ENCODE assay signal across 14 mouse cellular contexts in genomic region chr4:32413063-32413462, GRCm38 (mm10).
DNase-seq lines count a peak whose midpoint lies in the region; ATAC-seq and TF ChIP-seq lines count a peak whose summit lies in the region.
"Had no signal": no experiment of that assay in that cellular context is flagged by ENCODE, and none has a peak within 500 bp of the region (broad histone marks: within the 10 kb centered on the region; RNA-seq: fewer than 3 reads in every experiment).

No protein-coding gene starts in this region.

- H3K4me3 ChIP-seq in forebrain, embryonic 12.5 days (replicated peaks): no peak overlapping the region
- H3K4me3 ChIP-seq in forebrain, embryonic 10.5 days: no peak overlapping the region
- no peak overlapping the region for H3K4me3 ChIP-seq in lung, postnatal 0 days (ENCODE audit: low read depth, low read length)
- H3K4me3 ChIP-seq in limb, embryonic 10.5 days: no peak overlapping the region
- H3K4me3 ChIP-seq: erythroblast, embryonic 14.5 days; heart, embryonic 10.5 days had no signal

- DNase-seq in forebrain, embryonic 10.5 days (ENCODE audit: extremely low spot score, low spot score): no peak
- no peak for DNase-seq in lung, postnatal 0 days (ENCODE audit: low spot score)
- no peak for DNase-seq in lung, postnatal 4 days
- no peak for DNase-seq in limb, embryonic 10.5 days (ENCODE audit: low spot score)
- DNase-seq in kidney, adult 18-20 months: no peak
- DNase-seq: adrenal gland, postnatal 25 days; cerebellum, postnatal 25 days; lung, adult 18-20 months had no signal

- no peaks in the 10 kb centered on the region for H3K27me3 ChIP-seq in forebrain, embryonic 12.5 days
- no peaks in the 10 kb centered on the region for H3K27me3 ChIP-seq in forebrain, embryonic 10.5 days (ENCODE audit: poor library complexity, severe bottlenecking)
- H3K27me3 ChIP-seq in lung, postnatal 0 days (replicated peaks; ENCODE audit: insufficient read depth, low read length): no peaks in the 10 kb centered on the region
- no peaks in the 10 kb centered on the region for H3K27me3 ChIP-seq in limb, embryonic 10.5 days (ENCODE audit: low read depth, poor library complexity, severe bottlenecking)
- H3K27me3 ChIP-seq: Patski had no signal

- 32% methylated on average over 7 of the region's 7 CpGs for WGBS in forebrain, embryonic 12.5 days
- WGBS in forebrain, embryonic 10.5 days: 42% methylated on average over 7 of the region's 7 CpGs
- WGBS in lung, postnatal 0 days: 62% methylated on average over 7 of the region's 7 CpGs
- WGBS in limb, embryonic 10.5 days: 76% methylated on average over 7 of the region's 7 CpGs

- no peak overlapping the region for H3K9ac ChIP-seq in forebrain, embryonic 12.5 days
- H3K9ac ChIP-seq in lung, postnatal 0 days (replicated peaks; ENCODE audit: low read depth): no peak overlapping the region

- no peaks in the 10 kb centered on the region for H3K36me3 ChIP-seq in forebrain, embryonic 12.5 days (replicated peaks)
- no peaks in the 10 kb centered on the region for H3K36me3 ChIP-seq in forebrain, embryonic 10.5 days (replicated peaks)
- no peaks in the 10 kb centered on the region for H3K36me3 ChIP-seq in lung, postnatal 0 days (ENCODE audit: insufficient read depth, low read length)
- peaks cover 14% of the 10 kb centered on the region for H3K36me3 ChIP-seq in limb, embryonic 10.5 days

- peak; percentile 48 for TF ChIP-seq CTCF in lung, postnatal 0 days (IDR thresholded peaks at IDR 0.05)

- H3K4me1 ChIP-seq in forebrain, embryonic 12.5 days: peaks cover 6% of the 10 kb centered on the region
- peaks cover 7% of the 10 kb centered on the region for H3K4me1 ChIP-seq in forebrain, embryonic 10.5 days
- H3K4me1 ChIP-seq in lung, postnatal 0 days (ENCODE audit: insufficient read depth, low read depth, low read length): no peaks in the 10 kb centered on the region
- H3K4me1 ChIP-seq in limb, embryonic 10.5 days: no peaks in the 10 kb centered on the region
- H3K4me1 ChIP-seq: heart, embryonic 10.5 days had no signal

- no peaks in the 10 kb centered on the region for H3K9me3 ChIP-seq in forebrain, embryonic 12.5 days
- H3K9me3 ChIP-seq in forebrain, embryonic 10.5 days: no peaks in the 10 kb centered on the region
- no peaks in the 10 kb centered on the region for H3K9me3 ChIP-seq in lung, postnatal 0 days (ENCODE audit: low read length)
- no peaks in the 10 kb centered on the region for H3K9me3 ChIP-seq in limb, embryonic 10.5 days (replicated peaks)
- H3K9me3 ChIP-seq: heart, embryonic 10.5 days had no signal

- no peak for TF ChIP-seq EP300 in lung, postnatal 0 days (IDR thresholded peaks at IDR 0.05)

- no peak overlapping the region for H3K4me2 ChIP-seq in forebrain, embryonic 12.5 days
- no peak overlapping the region for H3K4me2 ChIP-seq in lung, postnatal 0 days (replicated peaks; ENCODE audit: low read depth, low read length)

- no peak overlapping the region for H3K27ac ChIP-seq in forebrain, embryonic 12.5 days
- no peak overlapping the region for H3K27ac ChIP-seq in forebrain, embryonic 10.5 days
- H3K27ac ChIP-seq in lung, postnatal 0 days (ENCODE audit: low read length): no peak overlapping the region
- no peak overlapping the region for H3K27ac ChIP-seq in limb, embryonic 10.5 days
- H3K27ac ChIP-seq: heart, embryonic 10.5 days had no signal

- ATAC-seq in forebrain, embryonic 12.5 days (ENCODE audit: low FRiP score): peak; percentile 36; the same call in 1 of the 2 replicates
- ATAC-seq in lung, postnatal 0 days: no peak
- peak; percentile 53 for ATAC-seq in common myeloid progenitor, adult 5-6 weeks (replicated peaks; ENCODE audit: low read depth, poor library complexity, severe bottlenecking)
- 0 out of 2 replicates have a peak, but pooled peaks have one; percentile 50 for ATAC-seq in monocyte, adult 5-6 weeks (replicated peaks; ENCODE audit: insufficient number of reproducible peaks, low FRiP score, low TSS enrichment, poor library complexity, severe bottlenecking)
- ATAC-seq: Patski had no signal
